19 mouse cellular contexts compared by ENCODE assay signal in the genomic region with DNA sequence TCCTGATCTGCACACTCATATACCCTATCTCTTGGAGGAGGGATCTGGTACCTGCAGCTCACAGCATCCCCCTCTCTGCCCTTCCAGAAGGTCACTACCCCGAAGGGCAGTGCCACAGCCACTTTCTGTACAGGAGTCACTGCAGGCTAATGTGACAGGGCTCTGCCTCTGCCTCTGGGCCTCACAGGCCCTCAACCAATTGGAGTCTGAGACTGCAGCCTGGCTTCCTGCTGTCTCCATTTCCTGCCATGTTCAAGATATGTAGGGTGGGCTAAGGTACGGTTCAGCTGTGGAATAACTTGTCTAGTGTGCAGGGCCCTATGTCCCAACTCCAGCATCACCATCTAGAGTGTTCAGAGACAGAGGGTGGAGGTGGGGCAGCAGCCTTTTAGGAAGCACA. TPM values are rescaled to one million over a fixed set of nuclear protein-coding genes. Genes with fewer than 3 reads are reported as not detected.
A peak's percentile ranks its signal among the peaks of the same experiment; 100 is the strongest.
DNase-seq lines count a peak whose midpoint lies in the region; ATAC-seq and TF ChIP-seq lines count a peak whose summit lies in the region.
"Had no signal": no experiment of that assay in that cellular context is flagged by ENCODE, and none has a peak within 500 bp of the region (broad histone marks: within the 10 kb centered on the region; RNA-seq: fewer than 3 reads in every experiment).

No protein-coding gene starts in this region.

- no peaks in the 10 kb centered on the region for H3K27me3 ChIP-seq in forebrain, embryonic 10.5 days (ENCODE audit: poor library complexity, severe bottlenecking)
- no peaks in the 10 kb centered on the region for H3K27me3 ChIP-seq in forebrain, embryonic 13.5 days
- H3K27me3 ChIP-seq: forebrain, embryonic 15.5 days had no signal

- no peak overlapping the region for H3K9ac ChIP-seq in forebrain, embryonic 13.5 days
- H3K9ac ChIP-seq: forebrain, embryonic 15.5 days; hindbrain, embryonic 14.5 days had no signal

- 80% methylated on average over 2 of the region's 2 CpGs for WGBS in forebrain, embryonic 10.5 days
- 83% methylated on average over 2 of the region's 2 CpGs for WGBS in forebrain, embryonic 13.5 days

- no peak overlapping the region for H3K4me3 ChIP-seq in forebrain, embryonic 10.5 days
- H3K4me3 ChIP-seq in forebrain, embryonic 13.5 days: no peak overlapping the region
- no peak overlapping the region for H3K4me3 ChIP-seq in layer of hippocampus, adult 2 months
- H3K4me3 ChIP-seq: forebrain, embryonic 15.5 days had no signal

- H3K4me2 ChIP-seq in forebrain, embryonic 13.5 days: no peak overlapping the region
- H3K4me2 ChIP-seq: forebrain, embryonic 15.5 days; heart, embryonic 11.5 days; hindbrain, embryonic 14.5 days had no signal

- TF ChIP-seq CTCF in layer of hippocampus, adult 2 months (conservative IDR thresholded peaks at IDR 0.05): no peak

- 0 out of 2 replicates have a peak, but pooled peaks cover 4% of the 10 kb centered on the region for H3K36me3 ChIP-seq in forebrain, embryonic 10.5 days (replicated peaks)
- peaks cover 15% of the 10 kb centered on the region; the same call in 1 of the 2 replicates for H3K36me3 ChIP-seq in forebrain, embryonic 13.5 days (ENCODE audit: poor library complexity, severe bottlenecking)

- 0 out of 2 replicates have a peak overlapping the region, but pooled peaks have one; percentile 4 for H3K27ac ChIP-seq in forebrain, embryonic 10.5 days
- no peak overlapping the region for H3K27ac ChIP-seq in forebrain, embryonic 13.5 days
- H3K27ac ChIP-seq in layer of hippocampus, adult 2 months: peak overlapping the region; percentile 82

- ATAC-seq in forebrain, embryonic 13.5 days: no peak
- ATAC-seq: activated CD4-positive, CD25-positive, alpha-beta regulatory T cell, adult 4 months; forebrain, embryonic 15.5 days; hindbrain, postnatal 0 days; inflammation-experienced regulatory T-cells, adult 6 months had no signal

- peaks cover 6% of the 10 kb centered on the region for H3K4me1 ChIP-seq in forebrain, embryonic 10.5 days
- H3K4me1 ChIP-seq in forebrain, embryonic 13.5 days: peaks cover 34% of the 10 kb centered on the region

- no peaks in the 10 kb centered on the region for H3K9me3 ChIP-seq in forebrain, embryonic 10.5 days
- H3K9me3 ChIP-seq in forebrain, embryonic 13.5 days (replicated peaks): no peaks in the 10 kb centered on the region
- H3K9me3 ChIP-seq: forebrain, embryonic 15.5 days had no signal

- DNase-seq in forebrain, embryonic 10.5 days (ENCODE audit: extremely low spot score, low spot score): no peak
- DNase-seq in layer of hippocampus, adult 2 months (ENCODE audit: low spot score in 2 of 2): no peak
- DNase-seq in layer of hippocampus, postnatal 10 days (ENCODE audit: low spot score in 2 of 2): no peak
- DNase-seq in thymus, postnatal 14 days: peak; percentile 55
- DNase-seq in thymus, postnatal 25 days: no peak
- DNase-seq: adrenal gland, adult 8-10 months; adrenal gland, postnatal 36 days; cerebellum, adult 18-20 months; cerebellum, adult 9-10 months; cerebellum, postnatal 14 days; gastrocnemius, postnatal 10 days; heart, adult 11 months had no signal

RNA-seq across cellular contexts. Expression of a gene that starts 35.3 kb away (rescaled TPM):
- polyA plus RNA-seq in forebrain, embryonic 10.5 days (2016; fragmentation: Nextera tagmentation; extraction: Ambion mirVana): 59.3 and 66.1 TPM in 2 replicates
- 52.1 and 56.7 TPM in 2 replicates for polyA plus RNA-seq in forebrain, embryonic 13.5 days (2015; fragmentation: Nextera tagmentation; extraction: Ambion mirVana)
- 10 to 100 TPM; 64.2 to 70.8 TPM for total RNA-seq in layer of hippocampus, adult 2 months (2021)
- total RNA-seq in layer of hippocampus, postnatal 10 days (2021): 10 to 100 TPM; 46.8 to 52.8 TPM
